Mouse (Mus musculus) erythroblast, embryonic 14.5 days (primary cell): Measurements from ENCODE around the gene Vmn2r34. TPM values are rescaled to one million over a fixed set of nuclear protein-coding genes. Genes with fewer than 3 reads are reported as not detected.
"Not testable (repeated sequence)": the region's sequence is repeated elsewhere in the genome, so short reads cannot be mapped to it uniquely, and the experiment has no call there.

Experiments used
- H3K27me3 ChIP-seq: 2 replicates; pipeline ENCODE4 v1.6.1; 2012; ENCODE audit warnings: inconsistent platforms; ENCODE audit not compliant: control insufficient read depth
- H3K36me3 ChIP-seq: 2 replicates; pipeline ENCODE4 v1.6.1; 2012; ENCODE audit warnings: mild to moderate bottlenecking, inconsistent platforms; ENCODE audit not compliant: control insufficient read depth
- H3K4me1 ChIP-seq: 2 replicates; pipeline ENCODE4 v1.6.1; 2012; ENCODE audit warnings: inconsistent platforms; ENCODE audit not compliant: control insufficient read depth
- H3K4me3 ChIP-seq: replicated peaks from 2 replicates; pipeline ENCODE3; 2012; ENCODE audit warnings: moderate library complexity, mild to moderate bottlenecking, inconsistent platforms
- H3K9me3 ChIP-seq: 2 replicates; pipeline ENCODE4 v1.6.1; 2012; ENCODE audit warnings: low read length, inconsistent platforms, mixed read lengths; ENCODE audit not compliant: control insufficient read depth
- polyA plus RNA-seq: library from polyadenylated mRNA; stranded (reverse); fragments of >175 nt; gene quantifications from 2 replicates; pipeline ENCODE4 v1.2.3, GENCODE M21; 2012

Gene Vmn2r34
- polyA plus RNA-seq = not detected in 2 replicates

- not testable (repeated sequence) for H3K4me1 ChIP-seq, H3K27me3 ChIP-seq, H3K4me3 ChIP-seq, H3K36me3 ChIP-seq, H3K9me3 ChIP-seq
These were observed at the start of gene Vmn2r34 for GRCm38 (mm10) chr7:7689413-7689812. Gene Vmn2r34 (minus strand): TSS chr7:7689513.

- H3K4me1 ChIP-seq, H3K9me3 ChIP-seq, H3K36me3 ChIP-seq, H3K4me3 ChIP-seq, H3K27me3 ChIP-seq: not testable (repeated sequence)
These were observed 15.3 kb downstream of the Vmn2r34 start for GRCm38 (mm10) chr7:7674032-7674431.

Other genes starting within 250 kb of the Vmn2r34 start
- not detected in 2 replicates for gene Vmn2r32, start 209.5 kb downstream of the Vmn2r34 start, polyA plus RNA-seq
- not detected in 2 replicates for gene Vmn2r33, start 122.7 kb downstream of the Vmn2r34 start, polyA plus RNA-seq
- gene Vmn2r35, start 130.4 kb upstream of the Vmn2r34 start, polyA plus RNA-seq = not detected in 2 replicates
- not detected in 2 replicates for gene Vmn2r36, start 213.0 kb upstream of the Vmn2r34 start, polyA plus RNA-seq